Mouse (Mus musculus) olfactory bulb, adult 2 months (tissue): ENCODE measurements around the gene Sec31b. TPM values are rescaled to one million over a fixed set of nuclear protein-coding genes. Genes with fewer than 3 reads are reported as not detected.

Experiments
- H3K27ac ChIP-seq: fragments of 200-500 bp; 2 replicates; pipeline ENCODE4 v1.5.1; 2012; ENCODE audit warnings: low read depth, low read length; ENCODE audit not compliant: insufficient read depth
- H3K4me1 ChIP-seq: fragments of 200-500 bp; 2 replicates; pipeline ENCODE4 v1.6.1; 2012; ENCODE audit warnings: low read length; ENCODE audit not compliant: control insufficient read depth, insufficient read depth
- H3K4me3 ChIP-seq: fragments of 200-500 bp; 2 replicates; pipeline ENCODE4 v1.5.1; 2012; ENCODE audit warnings: mild to moderate bottlenecking, low read depth, low read length, moderate library complexity; ENCODE audit not compliant: insufficient read depth
- CTCF ChIP-seq: fragments of 200-500 bp; IDR thresholded peaks from 2 replicates; pipeline ENCODE4 v1.5.1; 2012; ENCODE audit warnings: low read depth, mild to moderate bottlenecking, low read length, moderate library complexity; ENCODE audit not compliant: insufficient read depth
- POLR2A ChIP-seq: fragments of 200-500 bp; IDR thresholded peaks from 2 replicates; pipeline ENCODE4 v1.6.1; 2012; ENCODE audit warnings: mild to moderate bottlenecking, low read depth, low read length, moderate library complexity; ENCODE audit not compliant: insufficient read depth
- WGBS: fragments of 180-500 bp; shearing (Covaris S2); methylation state at CpG from one replicate; pipeline ENCODE4 v1.1.7; 2018; 5-methylcytosine and 5-hydroxymethylcytosine counted together
- polyA plus RNA-seq: library from polyadenylated mRNA; stranded (reverse); fragments of >200 nt; gene quantifications from 2 replicates; pipeline ENCODE4 v1.2.4, GENCODE M21; 2012; ENCODE audit warnings: low replicate concordance; ENCODE audit not compliant: missing spikeins, insufficient read depth, insufficient read length

The Sec31b gene
- not detected in 2 replicates for polyA plus RNA-seq

- Histone ChIP-seq H3K27ac (no peak within 1 kb of the TSS), H3K4me1 (peaks cover 6% of the 10 kb centered on the region), H3K4me3 (peak within 1 kb of the TSS; percentile 46)
- TF ChIP-seq CTCF (no peak), POLR2A (no peak)
- 4% methylated on average over 47 of the region's 47 CpGs for WGBS
These were observed at the start of gene Sec31b for GRCm38 (mm10) chr19:44545321-44546041. TSS of gene Sec31b (minus strand) at chr19:44545864.

- no peak overlapping the region for H3K27ac ChIP-seq
- 95% methylated on average over 14 of the region's 14 CpGs for WGBS
- no peak overlapping the region for H3K4me3 ChIP-seq
- H3K4me1 ChIP-seq = no peaks in the 10 kb centered on the region
- TF ChIP-seq CTCF (no peak), POLR2A (no peak)
These were observed 48.5 kb upstream of the Sec31b start for GRCm38 (mm10) chr19:44594180-44594579.

DNA sequence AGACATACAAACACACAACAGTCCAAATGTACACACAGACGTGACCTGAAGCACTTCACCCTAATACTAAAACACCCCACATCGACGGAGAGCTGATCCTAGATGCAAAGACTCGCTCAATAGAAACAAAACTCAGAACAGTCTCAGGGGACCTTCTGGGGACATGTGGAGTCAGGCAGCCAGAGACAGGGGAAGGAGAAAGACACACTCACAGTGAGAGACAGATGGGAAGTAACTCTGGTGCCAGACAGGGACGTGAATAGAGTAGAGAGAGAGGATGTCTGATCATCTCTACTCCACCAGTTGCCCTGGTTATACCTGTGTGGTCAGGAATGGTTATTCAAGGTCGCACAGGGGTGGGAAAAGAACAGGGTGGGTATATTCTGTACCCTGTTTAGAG lies 46.0 kb upstream of the Sec31b start:
- Histone ChIP-seq H3K4me3 (no peak overlapping the region), H3K27ac (no peak overlapping the region), H3K4me1 (no peaks in the 10 kb centered on the region)
- WGBS = 85% methylated on average over 6 of the region's 6 CpGs
- TF ChIP-seq POLR2A = no peak
- no peak for TF ChIP-seq CTCF

GRCm38 (mm10) chr19:44590992-44591391 lies 45.3 kb upstream of the Sec31b start:
- 78% methylated on average over 18 of the region's 18 CpGs for WGBS

DNA sequence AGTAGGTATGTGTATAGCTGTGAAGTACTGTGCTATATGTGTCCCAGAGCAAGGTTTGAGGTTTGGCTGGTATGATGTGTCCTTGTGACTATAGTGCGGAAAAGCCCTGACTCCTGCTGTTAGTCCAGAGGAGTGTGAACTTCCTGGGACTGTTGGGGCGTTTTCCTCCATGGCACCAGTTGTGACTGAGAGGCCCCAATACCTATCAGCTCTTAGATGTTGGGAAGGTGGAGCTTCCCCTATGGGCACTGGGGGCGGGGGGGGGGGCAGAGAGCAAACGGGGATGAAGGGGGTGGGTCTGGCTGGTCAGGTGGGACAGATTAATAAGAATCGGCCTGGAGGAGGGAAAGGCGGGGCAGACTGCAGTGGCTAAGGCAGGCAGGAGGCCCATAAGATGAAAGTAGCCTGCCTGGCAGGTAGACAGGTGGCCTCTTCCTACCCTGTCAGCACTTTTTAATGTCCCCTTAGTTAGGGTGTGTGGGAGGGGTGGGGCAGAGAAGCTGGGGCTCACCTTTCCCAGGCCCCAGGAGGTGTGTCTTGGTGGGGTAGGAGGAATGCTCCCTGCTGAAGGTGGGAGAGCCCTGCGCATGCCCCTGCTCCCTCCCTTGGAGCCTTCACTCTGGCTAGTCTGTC lies 44.0 kb upstream of the Sec31b start:
- H3K4me3 ChIP-seq = no peak overlapping the region
- 61% methylated on average over 7 of the region's 7 CpGs for WGBS
- no peaks in the 10 kb centered on the region for H3K4me1 ChIP-seq
- TF ChIP-seq POLR2A (no peak), CTCF (no peak)
- H3K27ac ChIP-seq = no peak overlapping the region

More at GRCm38 (mm10) chr19:44590992-44591391, 45.3 kb upstream of the Sec31b start:
- H3K27ac ChIP-seq = no peak overlapping the region
- no peaks in the 10 kb centered on the region for H3K4me1 ChIP-seq
- H3K4me3 ChIP-seq = no peak overlapping the region
- no peak for TF ChIP-seq POLR2A
- no peak for TF ChIP-seq CTCF

- Histone ChIP-seq H3K27ac (no peak overlapping the region), H3K4me1 (no peaks in the 10 kb centered on the region), H3K4me3 (no peak overlapping the region)
- TF ChIP-seq CTCF = no peak
- WGBS = 62% methylated on average over 4 of the region's 4 CpGs
These were observed 42.4 kb upstream of the Sec31b start for GRCm38 (mm10) chr19:44588036-44588435.

DNA sequence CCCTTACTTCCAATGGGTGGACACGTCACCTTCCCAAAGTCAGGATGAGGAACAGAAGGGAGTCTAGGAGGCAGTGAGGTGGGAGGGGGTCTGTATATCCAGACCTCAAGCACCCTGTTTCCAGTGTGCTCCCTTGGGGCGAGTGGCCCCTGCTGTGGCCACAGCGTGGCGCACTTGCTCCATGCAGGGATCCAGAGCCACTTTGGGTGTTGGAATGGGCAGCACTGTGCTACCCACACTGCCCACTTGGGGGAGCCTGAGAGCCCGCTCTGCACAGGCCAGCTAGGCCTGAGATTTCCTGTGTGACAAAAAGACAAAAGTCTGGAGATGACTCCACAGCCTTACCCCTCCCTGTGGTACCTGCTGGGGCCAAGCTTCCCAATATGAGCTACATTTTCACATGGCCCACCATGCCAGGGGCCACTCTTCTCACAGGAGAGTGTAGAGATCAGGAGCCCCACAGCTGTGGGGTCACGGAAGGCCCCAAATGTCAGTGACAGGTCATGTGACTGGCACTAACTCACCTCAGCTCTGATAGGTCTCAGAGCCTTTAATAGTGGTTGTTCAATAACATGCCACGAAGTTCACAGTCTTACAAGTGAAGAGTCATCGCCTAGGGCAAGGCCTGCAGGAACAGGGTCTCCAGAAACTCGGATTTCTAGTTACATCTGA lies 37.1 kb upstream of the Sec31b start:
- Histone ChIP-seq H3K4me1 (no peaks in the 10 kb centered on the region), H3K4me3 (no peak overlapping the region), H3K27ac (no peak overlapping the region)
- TF ChIP-seq POLR2A (no peak), CTCF (peak; percentile 100)
- 40% methylated on average over 9 of the region's 9 CpGs for WGBS

- H3K4me3 ChIP-seq = no peak overlapping the region
- no peak overlapping the region for H3K27ac ChIP-seq
- 77% methylated on average over 10 of the region's 10 CpGs for WGBS
- no peak for TF ChIP-seq CTCF
- TF ChIP-seq POLR2A = no peak
- H3K4me1 ChIP-seq = no peaks in the 10 kb centered on the region
These were observed 36.4 kb upstream of the Sec31b start for GRCm38 (mm10) chr19:44582103-44582502.

- no peak for TF ChIP-seq POLR2A
- no peak for TF ChIP-seq CTCF
- WGBS = 80% methylated on average over 1 of the region's 1 CpGs
- no peaks in the 10 kb centered on the region for H3K4me1 ChIP-seq
- no peak overlapping the region for H3K27ac ChIP-seq
- no peak overlapping the region for H3K4me3 ChIP-seq
These were observed 32.4 kb upstream of the Sec31b start for GRCm38 (mm10) chr19:44578038-44578437.
